Mouse (Mus musculus) stomach, postnatal 0 days (tissue): ENCODE results near the gene Ggta1. TPM values are rescaled to one million over a fixed set of nuclear protein-coding genes. Genes with fewer than 3 reads are reported as not detected.

Experiments used
- ATAC-seq: fragments of 200-750 bp; cut with Nextera tagmentation; 2 replicates; pipeline ENCODE4 v1.8.0; 2017; ENCODE audit not compliant: low FRiP score, low TSS enrichment
- DNase-seq: peaks from one replicate; pipeline ENCODE4 v3.0.0-alpha.2; 2016; ENCODE audit warnings: low spot score
- H3K27ac ChIP-seq: fragments of 300-500 bp; sonication (generic); replicated peaks from 2 replicates; pipeline ENCODE4 v1.5.1; 2014; ENCODE audit warnings: mild to moderate bottlenecking, control low read depth
- H3K27me3 ChIP-seq: fragments of 300-500 bp; sonication (generic); 2 replicates; pipeline ENCODE4 v1.6.1; 2014; ENCODE audit warnings: low read length; ENCODE audit not compliant: control insufficient read depth, insufficient read depth
- H3K36me3 ChIP-seq: fragments of 300-500 bp; sonication (generic); 2 replicates; pipeline ENCODE4 v1.6.1; 2014; ENCODE audit warnings: low read length, mixed read lengths; ENCODE audit not compliant: control insufficient read depth, insufficient read depth
- H3K4me1 ChIP-seq: fragments of 300-500 bp; sonication (generic); replicated peaks from 2 replicates; pipeline ENCODE4 v1.6.1; 2014; ENCODE audit warnings: antibody characterized with exemption; ENCODE audit not compliant: control insufficient read depth, insufficient read depth
- H3K4me2 ChIP-seq: fragments of 300-500 bp; sonication (generic); replicated peaks from 2 replicates; pipeline ENCODE4 v1.6.1; 2014; ENCODE audit warnings: low read depth, mild to moderate bottlenecking, control low read depth, moderate library complexity
- H3K4me3 ChIP-seq: fragments of 300-500 bp; sonication (generic); 2 replicates; pipeline ENCODE4 v1.5.1; 2014; ENCODE audit warnings: low read depth, low read length, control low read depth
- H3K9ac ChIP-seq: fragments of 300-500 bp; sonication (generic); 2 replicates; pipeline ENCODE4 v1.6.1; 2014; ENCODE audit warnings: mild to moderate bottlenecking, low read length, control low read depth, mixed read lengths
- H3K9me3 ChIP-seq: fragments of 300-500 bp; sonication (generic); 2 replicates; pipeline ENCODE4 v1.6.1; 2016; ENCODE audit warnings: low read length; ENCODE audit not compliant: control insufficient read depth
- CTCF ChIP-seq: IDR thresholded peaks from 2 replicates; pipeline ENCODE4 v1.5.1; 2016; ENCODE audit warnings: antibody characterized with exemption, low read depth, mild to moderate bottlenecking, moderate library complexity
- EP300 ChIP-seq: optimal IDR thresholded peaks from 2 replicates; pipeline ENCODE3; 2016; ENCODE audit warnings: antibody characterized with exemption
- WGBS: fragments of 180-500 bp; shearing (Covaris S2); extraction: QIAGEN DNeasy Blood & Tissue Kit; methylation state at CpG from one replicate; pipeline ENCODE4 v1.1.7; 2014; 5-methylcytosine and 5-hydroxymethylcytosine counted together
- polyA plus RNA-seq: library from polyadenylated mRNA; unstranded; fragments of >200 nt; fragmentation: Nextera tagmentation; extraction: Ambion mirVana; gene quantifications from 2 replicates; pipeline ENCODE4 v1.2.1, GENCODE M21; 2015

Ggta1 gene
- polyA plus RNA-seq, 1 experiment from 2014 or later, result 11.5 TPM

DNA sequence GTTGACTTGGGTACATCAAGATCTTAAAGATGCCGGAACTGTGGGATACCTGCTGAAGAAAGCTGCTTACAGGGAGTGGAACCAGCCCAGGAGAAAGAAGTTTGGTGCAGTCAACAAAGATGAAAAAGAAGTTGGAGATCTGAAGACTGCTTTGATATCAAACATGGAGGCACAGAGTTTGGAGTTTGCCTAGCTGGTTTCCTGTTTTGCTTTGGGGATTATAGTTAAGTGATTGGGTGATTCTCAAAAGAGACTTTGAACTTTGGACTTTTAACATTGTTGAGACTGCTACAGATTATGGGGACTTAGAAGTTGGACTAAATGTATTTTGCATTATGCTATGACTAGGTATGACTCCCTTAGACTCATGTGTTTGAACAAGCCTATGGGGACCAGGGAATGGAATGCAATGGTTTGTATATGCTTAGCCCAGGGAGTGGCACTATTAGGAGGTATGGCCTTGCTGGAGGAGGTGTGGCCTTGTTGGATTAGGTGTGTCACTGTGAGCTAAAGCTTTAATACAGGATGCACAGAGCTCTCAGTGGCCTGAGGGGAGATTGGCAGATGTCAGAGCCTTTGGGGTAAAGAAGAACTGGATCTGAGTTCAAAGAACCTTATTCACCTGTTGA is 39.2 kb downstream of the Ggta1 start:
- Histone ChIP-seq H3K4me3 (no peak overlapping the region), H3K9ac (no peak overlapping the region), H3K27me3 (no peaks in the 10 kb centered on the region), H3K36me3 (peaks cover 17% of the 10 kb centered on the region), H3K9me3 (no peaks in the 10 kb centered on the region), H3K4me2 (no peak overlapping the region), H3K27ac (0 out of 2 replicates have a peak overlapping the region, but pooled peaks have one; percentile 2), H3K4me1 (no peaks in the 10 kb centered on the region)
- WGBS, result 91% methylated on average over 1 of the region's 1 CpGs
- DNase-seq (peak; percentile 47), ATAC-seq (peak; percentile 96)
- TF ChIP-seq EP300 (no peak), CTCF (no peak)

DNA sequence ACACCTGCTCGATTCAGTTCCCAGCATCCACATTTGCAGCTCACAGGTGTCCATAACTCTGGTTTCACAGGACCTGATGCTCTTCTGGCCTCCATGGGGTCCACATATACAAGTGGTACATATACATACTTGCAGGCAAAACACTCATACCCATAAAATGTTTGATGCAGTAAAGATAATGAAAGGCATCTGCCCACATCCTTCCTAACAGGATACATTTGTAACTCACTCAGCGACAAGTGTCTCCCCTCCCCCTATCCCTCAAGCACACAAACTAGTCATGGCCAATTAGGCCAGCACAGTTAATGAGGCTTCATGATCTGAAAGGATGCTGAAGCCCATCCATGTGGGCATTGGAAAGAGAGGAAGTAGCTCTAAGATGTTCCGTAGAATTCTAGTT is 40.6 kb downstream of the Ggta1 start:
- H3K27me3 ChIP-seq, result no peaks in the 10 kb centered on the region
- H3K4me3 ChIP-seq, result no peak overlapping the region
- no peaks in the 10 kb centered on the region for H3K9me3 ChIP-seq
- TF ChIP-seq CTCF (no peak), EP300 (no peak)
- DNase-seq (no peak), ATAC-seq (no peak)
- no peaks in the 10 kb centered on the region for H3K4me1 ChIP-seq
- WGBS, result 84% methylated on average over 3 of the region's 3 CpGs
- no peak overlapping the region for H3K27ac ChIP-seq
- H3K9ac ChIP-seq, result no peak overlapping the region
- peaks cover 17% of the 10 kb centered on the region for H3K36me3 ChIP-seq
- H3K4me2 ChIP-seq, result no peak overlapping the region

DNA sequence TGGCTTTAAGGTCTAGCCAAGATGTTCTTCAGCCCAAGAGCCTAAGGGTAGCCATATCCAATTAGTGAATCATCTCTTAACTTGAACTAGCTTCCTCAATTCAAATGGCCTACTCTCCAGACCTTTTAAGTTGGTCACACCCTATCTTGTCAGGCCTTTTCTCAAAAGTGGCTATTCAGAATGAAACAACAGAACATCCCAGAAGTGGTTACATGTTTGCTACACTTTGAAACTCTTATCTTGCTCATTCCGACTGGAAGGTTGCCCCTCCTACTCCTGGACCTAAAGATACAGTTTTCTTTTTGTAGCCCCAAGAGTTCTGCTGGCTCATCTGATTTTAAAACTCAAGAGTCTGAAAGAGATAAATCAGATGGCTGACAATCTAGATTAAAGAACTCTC is 42.4 kb downstream of the Ggta1 start:
- no peak overlapping the region for H3K9ac ChIP-seq
- H3K4me1 ChIP-seq, result no peaks in the 10 kb centered on the region
- H3K4me3 ChIP-seq, result no peak overlapping the region
- H3K4me2 ChIP-seq, result no peak overlapping the region
- WGBS, result 68% methylated on average over 1 of the region's 1 CpGs
- ATAC-seq (no peak), DNase-seq (no peak)
- TF ChIP-seq CTCF (no peak), EP300 (no peak)
- no peak overlapping the region for H3K27ac ChIP-seq
- H3K9me3 ChIP-seq, result no peaks in the 10 kb centered on the region
- H3K36me3 ChIP-seq, result peaks cover 17% of the 10 kb centered on the region
- H3K27me3 ChIP-seq, result no peaks in the 10 kb centered on the region

DNA sequence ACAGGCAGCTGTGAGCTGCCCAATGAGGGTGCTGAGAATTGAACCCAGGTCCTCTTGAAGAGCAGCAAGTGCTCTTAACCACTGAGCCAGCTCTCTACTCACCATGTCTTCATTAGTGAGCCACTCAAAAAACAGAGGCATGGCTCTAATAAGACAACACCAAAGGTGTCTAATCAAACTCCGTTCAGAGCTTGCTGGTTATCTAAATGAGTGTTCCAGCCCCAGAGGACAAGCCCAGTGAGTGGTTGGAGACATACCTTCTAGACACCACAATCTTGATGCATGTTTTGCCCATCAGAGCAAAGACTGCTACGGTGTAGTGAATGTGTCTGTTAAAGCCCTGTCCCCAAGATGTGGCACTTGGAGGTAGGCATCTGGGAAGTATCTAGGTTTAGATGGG is 43.4 kb downstream of the Ggta1 start:
- H3K4me1 ChIP-seq, result no peaks in the 10 kb centered on the region

DNA sequence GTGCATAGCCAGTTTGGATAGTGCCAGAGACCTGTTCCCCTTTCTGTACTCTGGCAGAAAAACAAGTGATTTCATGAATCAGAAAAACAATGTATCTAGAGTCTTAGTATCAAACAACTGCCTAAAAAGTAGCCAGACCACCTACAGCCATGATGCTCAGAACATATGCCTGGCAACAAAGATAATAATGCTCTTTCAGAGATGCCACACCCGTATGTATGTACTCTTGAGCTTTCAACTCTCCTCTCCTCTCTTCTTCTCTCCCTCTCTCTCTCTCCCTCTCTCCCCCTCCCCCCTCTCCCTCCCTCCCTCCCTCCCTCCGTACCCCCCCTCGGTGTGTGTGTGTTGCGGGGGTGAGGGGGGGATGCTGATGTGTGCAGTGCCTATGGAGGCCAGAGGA is 43.8 kb downstream of the Ggta1 start:
- H3K4me3 ChIP-seq, result no peak overlapping the region
- WGBS, result 95% methylated on average over 4 of the region's 4 CpGs
- ATAC-seq, result no peak

More for the DNA sequence above, 43.4 kb downstream of the Ggta1 start:
- peaks cover 17% of the 10 kb centered on the region for H3K36me3 ChIP-seq
- no peaks in the 10 kb centered on the region for H3K9me3 ChIP-seq
- no peak overlapping the region for H3K9ac ChIP-seq
- WGBS, result 96% methylated on average over 2 of the region's 2 CpGs
- TF ChIP-seq EP300, result no peak
- TF ChIP-seq CTCF, result no peak
- no peaks in the 10 kb centered on the region for H3K27me3 ChIP-seq
- DNase-seq, result no peak
- H3K4me3 ChIP-seq, result no peak overlapping the region
- no peak overlapping the region for H3K4me2 ChIP-seq
- no peak for ATAC-seq
- no peak overlapping the region for H3K27ac ChIP-seq

DNA sequence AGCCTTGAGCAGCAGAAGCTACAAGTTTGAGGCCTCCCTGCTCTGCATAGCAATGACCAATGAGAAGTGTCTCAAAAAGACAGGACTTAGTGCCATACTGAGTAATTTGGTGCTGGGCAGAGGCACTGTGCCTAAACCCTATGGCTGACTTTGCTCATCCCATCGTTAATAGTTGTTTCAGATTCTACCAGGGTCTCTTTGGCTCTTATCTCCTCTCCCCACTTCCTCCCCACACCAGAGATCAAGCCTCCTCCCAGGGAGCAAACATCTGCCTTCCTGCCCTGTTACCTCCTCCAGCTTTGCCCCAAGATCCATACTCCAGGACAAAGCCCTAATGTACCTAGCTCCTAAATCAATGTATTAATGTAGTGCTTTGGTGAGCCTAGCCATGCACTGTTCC is 45.8 kb downstream of the Ggta1 start:
- TF ChIP-seq EP300, result no peak
- TF ChIP-seq CTCF, result no peak
- Histone ChIP-seq H3K4me2 (no peak overlapping the region), H3K27me3 (no peaks in the 10 kb centered on the region), H3K36me3 (peaks cover 18% of the 10 kb centered on the region), H3K27ac (no peak overlapping the region), H3K4me1 (no peaks in the 10 kb centered on the region), H3K9ac (no peak overlapping the region), H3K4me3 (no peak overlapping the region), H3K9me3 (no peaks in the 10 kb centered on the region)
- ATAC-seq (no peak), DNase-seq (no peak)
- WGBS, result 100% methylated on average over 1 of the region's 1 CpGs

More for the DNA sequence above, 43.8 kb downstream of the Ggta1 start:
- no peak for DNase-seq
- no peak overlapping the region for H3K4me2 ChIP-seq
- no peaks in the 10 kb centered on the region for H3K4me1 ChIP-seq
- H3K9ac ChIP-seq, result no peak overlapping the region
- no peaks in the 10 kb centered on the region for H3K9me3 ChIP-seq
- no peak overlapping the region for H3K27ac ChIP-seq
- H3K27me3 ChIP-seq, result no peaks in the 10 kb centered on the region
- no peak for TF ChIP-seq EP300
- TF ChIP-seq CTCF, result no peak
- peaks cover 17% of the 10 kb centered on the region for H3K36me3 ChIP-seq
